Mouse (Mus musculus) ZHBTc4 (cell line): ENCODE results near the gene Lrp1.
A peak's percentile ranks its signal among the peaks of the same experiment; 100 is the strongest.

ENCODE experiments used
- DNase-seq: peaks from one replicate; pipeline ENCODE4 v3.0.0-alpha.2; 2011; ENCODE audit warnings: low read depth, low spot score

Gene Lrp1

DNA sequence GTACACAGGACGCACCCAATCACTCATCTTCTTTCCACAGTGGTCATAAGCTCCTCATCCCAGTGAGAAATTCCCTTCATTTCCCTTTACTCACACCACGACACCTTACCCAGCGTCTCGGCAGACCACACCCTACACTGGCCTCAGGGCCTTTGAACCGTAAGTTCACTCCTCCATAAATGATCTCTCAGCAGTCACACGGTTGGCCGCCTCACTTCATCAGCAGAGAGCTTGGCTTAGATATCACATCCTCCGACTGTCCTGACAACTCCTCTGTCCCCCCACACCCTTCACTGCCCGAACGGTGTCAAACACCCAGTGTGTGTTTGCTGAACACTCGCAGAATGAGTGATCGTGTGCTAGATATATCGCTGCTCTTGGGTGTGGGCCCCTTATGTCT, 28.1 kb downstream of the Lrp1 start:
- no peak for DNase-seq

- DNase-seq, result no peak
Observed at GRCm38 (mm10) chr10:127592423-127592822, 28.5 kb downstream of the Lrp1 start.

- peak; percentile 79 for DNase-seq
Observed at GRCm38 (mm10) chr10:127591514-127591913, 29.4 kb downstream of the Lrp1 start.

GRCm38 (mm10) chr10:127590831-127591451, 30.0 kb downstream of the Lrp1 start:
- DNase-seq, result peak; percentile 60

DNA sequence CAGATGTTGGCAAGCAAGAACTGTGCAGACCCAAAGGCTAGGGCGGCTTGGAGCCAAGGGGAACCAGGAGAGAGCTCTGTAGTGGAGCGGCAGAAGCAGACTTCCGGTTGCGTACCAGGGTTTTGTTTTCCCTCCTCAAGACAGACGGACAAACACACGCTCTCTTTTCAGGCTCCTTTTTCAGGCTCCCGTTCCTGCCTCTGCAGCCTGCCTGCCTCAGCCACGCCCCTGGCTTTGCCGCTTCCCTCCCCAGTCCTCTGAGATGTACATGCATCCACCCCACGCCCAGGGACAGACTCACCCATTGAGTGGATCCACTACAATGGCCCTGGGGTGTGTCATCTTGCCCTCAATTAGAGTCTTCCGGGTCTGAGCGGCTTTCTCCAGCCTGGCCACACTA, 30.7 kb downstream of the Lrp1 start:
- peak; percentile 94 for DNase-seq

DNA sequence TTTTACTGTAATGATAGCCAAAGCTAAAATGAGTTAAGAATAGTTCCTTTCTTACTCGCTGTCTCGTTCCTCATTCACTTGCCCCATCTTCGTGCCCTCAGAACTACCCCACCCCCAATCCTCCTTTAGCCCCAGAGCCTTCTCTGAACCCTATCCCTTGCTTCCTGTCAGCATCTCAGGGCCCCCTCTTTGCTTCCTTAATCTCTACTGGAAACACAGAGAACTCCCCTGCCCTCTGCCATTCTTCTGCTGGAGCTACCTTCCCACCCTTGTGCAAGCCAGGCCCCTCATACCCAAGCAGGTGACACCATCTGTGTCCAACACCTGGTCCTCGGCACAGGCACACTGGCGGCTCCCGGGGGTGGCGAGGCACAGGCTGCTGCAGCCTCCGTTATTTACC, 33.2 kb downstream of the Lrp1 start:
- no peak for DNase-seq

DNA sequence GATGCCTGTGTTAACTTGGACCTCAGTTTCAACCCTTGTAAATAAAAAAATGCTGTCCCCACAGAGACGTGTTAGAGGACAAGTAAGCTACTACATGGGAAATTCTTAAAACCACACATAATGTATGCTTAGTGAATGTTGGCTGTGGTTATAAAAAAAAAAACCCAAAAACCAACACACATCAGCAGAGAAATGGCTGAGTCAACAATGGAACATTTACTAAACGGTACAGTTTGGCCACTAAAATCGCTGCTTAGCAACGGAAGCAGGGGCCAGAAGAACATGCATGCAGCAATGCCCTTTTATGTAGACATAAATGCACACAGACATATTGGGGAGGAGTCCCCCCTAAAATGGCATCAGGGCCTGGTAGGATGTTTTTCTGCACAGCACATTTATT, 34.7 kb downstream of the Lrp1 start:
- no peak for DNase-seq

DNA sequence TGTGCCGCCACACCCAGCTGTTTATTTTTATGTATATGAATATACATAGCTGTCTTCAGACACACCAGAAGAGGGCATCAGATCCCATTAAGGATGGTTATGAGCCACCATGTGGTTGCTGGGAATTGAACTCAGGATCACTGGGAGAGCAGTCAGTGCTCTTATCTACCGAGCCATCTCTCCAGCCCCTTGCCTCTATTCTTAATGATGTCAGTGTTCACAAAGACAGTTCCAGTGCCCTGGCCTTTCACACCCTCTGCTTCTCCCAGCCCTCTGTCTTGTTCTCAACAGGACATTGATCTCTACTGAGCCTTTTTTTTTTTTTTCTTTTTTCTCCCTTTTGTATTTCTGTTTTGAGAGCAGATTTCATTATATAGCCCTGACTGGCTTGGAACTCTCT, 35.4 kb downstream of the Lrp1 start:
- peak; percentile 57 for DNase-seq

- DNase-seq, result no peak
Observed at GRCm38 (mm10) chr10:127583649-127584048, 37.3 kb downstream of the Lrp1 start.

- no peak for DNase-seq
Observed at GRCm38 (mm10) chr10:127581291-127581690, 39.7 kb downstream of the Lrp1 start.

DNA sequence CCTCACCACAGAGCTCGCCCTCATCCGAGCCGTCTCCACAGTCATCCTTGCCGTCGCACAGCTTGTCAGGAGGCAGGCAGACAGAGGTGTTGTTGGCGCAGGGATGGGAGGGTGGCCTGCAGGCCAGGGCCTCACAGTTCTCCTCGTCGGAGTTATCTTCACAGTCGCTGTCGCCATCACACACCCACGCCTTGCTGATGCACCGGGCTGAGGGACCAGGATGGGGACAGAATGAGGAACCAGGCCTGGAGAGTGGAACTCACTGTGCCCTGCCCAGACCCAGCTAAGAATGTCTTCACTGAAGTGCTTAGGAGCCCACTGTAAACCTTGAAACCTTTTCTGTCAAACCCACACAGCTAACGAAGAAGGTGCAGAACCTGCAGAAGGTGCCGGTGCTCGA, 43.0 kb downstream of the Lrp1 start:
- DNase-seq, result no peak

- no peak for DNase-seq
Observed at GRCm38 (mm10) chr10:127577156-127577555, 43.8 kb downstream of the Lrp1 start.

DNA sequence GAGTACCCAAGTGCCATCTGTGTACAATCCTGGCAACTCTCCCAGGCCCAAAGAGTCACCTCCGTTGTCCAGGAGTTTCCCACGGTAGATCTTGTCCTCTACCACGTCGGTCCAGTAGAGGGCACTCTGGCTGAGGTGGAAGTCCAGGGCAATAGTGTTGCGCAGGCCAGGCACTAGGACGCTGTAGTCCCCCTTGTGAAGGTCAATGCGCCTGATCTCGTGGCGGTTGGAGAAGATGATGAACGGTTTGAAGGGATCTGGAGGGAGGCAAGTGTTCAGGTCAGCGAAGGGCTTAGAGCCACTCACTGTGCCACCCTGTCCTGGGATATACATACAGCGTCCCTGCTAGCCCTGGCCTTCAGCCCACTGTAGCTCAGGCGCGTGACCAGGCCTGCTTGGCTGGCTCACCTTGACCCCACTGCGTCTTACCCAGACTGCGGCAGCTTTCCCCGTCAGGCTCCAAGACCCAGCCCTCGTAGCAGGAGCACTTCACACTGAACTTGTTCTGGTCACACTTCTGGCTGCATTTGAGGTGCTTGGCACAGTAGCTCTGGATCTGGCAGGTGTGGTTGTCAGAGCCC, 44.5 kb downstream of the Lrp1 start:
- peak; percentile 59 for DNase-seq

DNA sequence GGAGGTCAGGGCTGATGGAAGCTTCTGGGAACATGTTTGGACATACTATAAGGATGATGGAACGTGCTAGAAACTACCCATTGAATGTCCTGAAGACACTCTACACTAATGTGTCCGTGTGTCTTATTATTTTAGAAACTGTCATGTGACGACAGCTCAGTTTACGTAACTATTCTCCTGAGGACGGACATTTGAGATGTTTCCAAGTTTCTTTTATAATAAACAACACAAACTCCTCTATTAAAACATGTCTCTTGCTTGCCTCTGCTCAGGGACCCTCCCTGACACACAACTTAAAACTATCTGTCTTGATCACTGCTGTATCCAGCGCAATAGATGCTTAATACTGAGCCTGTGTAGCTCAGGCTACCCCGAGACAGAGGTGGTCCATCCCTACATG, 45.2 kb downstream of the Lrp1 start:
- no peak for DNase-seq

GRCm38 (mm10) chr10:127572281-127572680, 48.7 kb downstream of the Lrp1 start:
- DNase-seq, result no peak

GRCm38 (mm10) chr10:127570937-127571641, 49.9 kb downstream of the Lrp1 start:
- no peak for DNase-seq

DNA sequence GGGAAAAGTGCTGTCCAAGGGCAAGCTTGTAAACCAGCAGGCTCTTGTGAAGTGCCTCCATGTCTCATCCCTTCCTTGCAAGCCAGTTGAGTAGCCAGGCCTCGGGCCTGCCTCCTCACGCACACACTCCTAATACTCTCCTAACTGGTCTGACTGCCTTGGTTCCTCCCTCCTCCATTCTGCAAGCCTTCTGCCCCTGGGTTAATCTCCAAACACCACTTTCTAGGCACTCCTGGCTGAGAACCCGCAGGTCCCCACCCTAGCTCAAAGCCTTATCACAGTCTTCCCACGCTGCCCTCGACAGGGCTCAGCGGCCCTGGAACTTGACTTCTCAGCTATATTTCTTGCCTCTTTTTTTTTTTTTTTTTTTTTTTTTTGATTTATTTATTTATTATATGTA, 50.6 kb downstream of the Lrp1 start:
- DNase-seq, result no peak

GRCm38 (mm10) chr10:127569450-127569849, 51.5 kb downstream of the Lrp1 start:
- DNase-seq, result peak; percentile 90

- no peak for DNase-seq
Observed at GRCm38 (mm10) chr10:127566553-127567326, 54.2 kb downstream of the Lrp1 start.

DNA sequence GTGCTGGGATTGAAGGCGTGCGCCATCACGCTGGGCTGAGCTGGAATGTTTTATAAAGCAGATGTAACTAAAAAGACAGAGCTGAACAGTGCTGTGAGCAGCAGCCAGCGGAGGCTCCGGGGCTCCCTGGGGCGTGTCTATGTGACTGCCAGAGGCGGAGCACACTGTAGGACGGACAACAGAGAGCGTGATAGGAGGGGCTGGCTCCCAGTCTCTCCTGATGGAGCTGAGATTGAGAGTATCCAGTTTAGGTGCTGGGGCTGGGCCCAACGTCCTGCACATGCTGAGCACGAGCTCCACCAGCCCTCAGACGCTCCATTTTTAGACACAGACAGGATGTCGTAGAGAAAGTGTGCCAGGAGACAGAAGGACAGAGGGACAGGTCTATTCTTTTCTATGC, 56.6 kb downstream of the Lrp1 start:
- peak; percentile 91 for DNase-seq

DNA sequence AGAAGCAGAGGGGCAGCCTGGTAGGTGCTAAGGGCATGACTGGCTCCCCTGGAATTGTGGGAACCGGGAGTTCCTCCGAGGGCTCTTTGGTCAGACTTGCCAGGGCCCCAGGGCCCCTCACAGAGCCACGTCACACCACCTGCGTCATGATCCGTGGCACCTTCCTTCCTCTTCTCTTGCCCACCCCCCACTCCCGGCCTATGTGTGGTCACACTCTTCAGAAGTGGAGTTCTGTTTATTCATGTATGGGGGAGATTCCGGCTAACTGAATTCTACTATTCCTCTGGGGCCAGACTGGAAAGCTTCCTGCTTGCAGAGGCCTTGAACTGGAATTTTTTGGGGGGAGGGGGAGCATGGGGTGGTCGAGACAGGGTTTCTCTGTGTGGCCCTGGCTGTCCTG, 57.1 kb downstream of the Lrp1 start:
- DNase-seq, result no peak

- no peak for DNase-seq
Observed at GRCm38 (mm10) chr10:127561145-127561544, 59.8 kb downstream of the Lrp1 start.
